Mouse (Mus musculus): ENCODE measurements around the gene Olfr1170. TPM values are rescaled to one million over a fixed set of nuclear protein-coding genes. Genes with fewer than 3 reads are reported as not detected.

Gene Olfr1170
- total RNA-seq (2021) = not detected
- long read RNA-seq, experiment 1 = 0 reads
- long read RNA-seq, experiment 2 = 0 reads

DNA sequence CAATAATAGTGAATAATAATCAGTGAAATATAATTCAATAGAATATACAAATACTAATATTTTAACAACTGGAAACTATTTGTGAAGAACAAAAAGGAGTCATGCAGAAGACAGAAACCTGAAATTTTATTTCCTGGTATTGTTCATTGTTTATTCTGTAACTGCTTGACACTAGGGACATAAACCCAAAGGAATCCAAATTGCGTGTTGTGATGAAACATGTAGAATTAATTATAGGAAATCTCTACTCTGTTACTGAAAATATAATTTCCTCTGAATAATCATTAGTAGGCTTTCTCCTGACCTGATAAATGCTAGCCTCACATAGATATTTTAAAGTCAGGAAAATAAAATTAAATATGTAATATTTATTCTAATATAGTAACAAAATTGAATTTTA lies at the start of gene Olfr1170:
TSS of gene Olfr1170 (minus strand) at position 101 of the 400 bp plus-strand sequence.
- DNase-seq = no peak

DNA sequence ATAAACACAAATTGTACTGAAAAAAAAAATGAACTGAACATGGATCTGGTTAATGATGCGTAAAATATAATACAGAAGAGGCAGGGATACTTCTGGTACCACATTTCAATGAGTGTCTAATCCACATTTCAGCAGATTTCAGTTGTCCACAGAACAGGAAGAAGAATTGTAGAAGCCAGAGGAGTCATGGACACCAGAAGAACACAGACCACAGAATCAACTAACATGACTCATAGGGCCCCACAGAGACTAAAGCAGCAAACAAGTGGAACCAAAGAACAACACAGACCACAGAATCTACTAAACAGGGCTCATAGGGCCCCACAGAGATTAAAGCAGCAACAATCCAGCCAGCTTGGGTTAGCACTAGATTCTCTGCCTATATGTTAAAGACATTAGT lies 7.3 kb downstream of the Olfr1170 start:
- no peak for DNase-seq

DNA sequence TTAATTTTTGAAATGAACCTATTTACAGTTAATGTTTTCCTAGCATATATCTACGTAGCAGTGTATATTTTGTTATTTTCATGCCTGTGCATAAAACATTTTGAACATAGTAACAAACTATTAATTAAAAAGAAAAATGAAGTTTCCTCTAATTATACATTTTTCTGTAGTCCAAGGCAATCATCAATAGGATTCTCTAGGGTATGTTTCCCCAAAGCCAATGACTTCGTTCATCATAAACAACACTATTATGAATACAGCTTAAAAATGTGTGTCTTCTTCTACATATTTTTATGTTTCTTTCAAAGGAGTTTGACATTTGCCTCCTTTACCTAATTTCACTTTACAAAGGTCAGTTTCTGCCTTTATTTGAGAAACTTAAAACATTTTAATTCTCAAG lies 46.6 kb downstream of the Olfr1170 start, which contains the start of gene Olfr1168:
TSS of gene Olfr1168 (plus strand) at position 301 of the 400 bp plus-strand sequence.
- DNase-seq = no peak

Other genes starting within 250 kb of the Olfr1170 start
- not detected for gene Olfr1158, start 238.2 kb downstream of the Olfr1170 start, total RNA-seq (2021)
- not detected for gene Olfr1160, start 220.1 kb downstream of the Olfr1170 start, total RNA-seq (2021)
- not detected for gene Olfr1161, start 205.6 kb downstream of the Olfr1170 start, total RNA-seq (2021)
- gene Olfr73, start 190.6 kb downstream of the Olfr1170 start, total RNA-seq (2021) = not detected
- gene Olfr1162, start 177.2 kb downstream of the Olfr1170 start, total RNA-seq (2021) = not detected
- not detected for gene Olfr1163, start 156.5 kb downstream of the Olfr1170 start, total RNA-seq (2021)
- not detected for gene Olfr1164, start 134.4 kb downstream of the Olfr1170 start, total RNA-seq (2021)
- not detected for gene Olfr1166, start 100.1 kb downstream of the Olfr1170 start, total RNA-seq (2021)
- gene Olfr1167, start 73.1 kb downstream of the Olfr1170 start, total RNA-seq (2021) = not detected
- gene Olfr1168, start 46.5 kb downstream of the Olfr1170 start, total RNA-seq (2021) = not detected
- gene Olfr1173, start 51.5 kb upstream of the Olfr1170 start, total RNA-seq (2021) = not detected
- gene Olfr1174-ps, start 86.8 kb upstream of the Olfr1170 start, total RNA-seq (2021) = not detected
- gene Olfr1175-ps, start 98.9 kb upstream of the Olfr1170 start, total RNA-seq (2021) = not detected
- not detected for gene Olfr1176, start 108.4 kb upstream of the Olfr1170 start, total RNA-seq (2021)
- gene Olfr1177-ps, start 118.2 kb upstream of the Olfr1170 start, total RNA-seq (2021) = not detected
- gene Olfr1178, start 158.7 kb upstream of the Olfr1170 start, total RNA-seq (2021) = not detected
- not detected for gene Olfr1179, start 178.1 kb upstream of the Olfr1170 start, total RNA-seq (2021)
- not detected for gene Olfr1180, start 190.8 kb upstream of the Olfr1170 start, total RNA-seq (2021)
- not detected for gene Olfr1181, start 197.8 kb upstream of the Olfr1170 start, total RNA-seq (2021)
- gene Gm13757, start 220.8 kb upstream of the Olfr1170 start, total RNA-seq (2021) = not detected
- gene Olfr1183, start 226.5 kb upstream of the Olfr1170 start, total RNA-seq (2021) = not detected